Mouse (Mus musculus): ENCODE data around the gene Hist1h4m.
A peak's percentile ranks its signal among the peaks of the same experiment; 100 is the strongest.
"Not testable (repeated sequence)": the region's sequence is repeated elsewhere in the genome, so short reads cannot be mapped to it uniquely, and the experiment has no call there.

The Hist1h4m gene

GRCm38 (mm10) chr13:21811074-21811473, 472 bp upstream of the Hist1h4m start:
- DNase-seq (ENCODE audit: low spot score): not testable (repeated sequence)

- not testable (repeated sequence) for DNase-seq (ENCODE audit: low spot score)
Measured at GRCm38 (mm10) chr13:21812092-21812491, 546 bp downstream of the Hist1h4m start.

GRCm38 (mm10) chr13:21820082-21820890, 8.7 kb downstream of the Hist1h4m start:
- not testable (repeated sequence) for DNase-seq (ENCODE audit: low spot score)

- DNase-seq (ENCODE audit: low spot score): no peak
Measured at GRCm38 (mm10) chr13:21828511-21828910, 17.0 kb downstream of the Hist1h4m start.

- no peak for DNase-seq (ENCODE audit: low spot score)
Measured at GRCm38 (mm10) chr13:21830344-21830743, 18.8 kb downstream of the Hist1h4m start.

GRCm38 (mm10) chr13:21831418-21832394, 20.2 kb downstream of the Hist1h4m start, which contains the start of gene Hist1h4n:
Hist1h4n (minus strand) TSS chr13:21832196.
- not testable (repeated sequence) for DNase-seq (ENCODE audit: low spot score)

GRCm38 (mm10) chr13:21833461-21833860, 21.9 kb downstream of the Hist1h4m start, which contains the start of the genes Hist1h2ap and Hist1h2br:
Hist1h2ap (minus strand) TSS chr13:21833507.
Hist1h2br (plus strand) TSS chr13:21833743.
- not testable (repeated sequence) for DNase-seq (ENCODE audit: low spot score)

GRCm38 (mm10) chr13:21840508-21840907, 29.0 kb downstream of the Hist1h4m start:
- DNase-seq (ENCODE audit: low spot score): not testable (repeated sequence)

- DNase-seq (ENCODE audit: low spot score): not testable (repeated sequence)
Measured at GRCm38 (mm10) chr13:21846356-21846755, 34.8 kb downstream of the Hist1h4m start.

- no peak for DNase-seq (ENCODE audit: low spot score)
Measured at GRCm38 (mm10) chr13:21847883-21848282, 36.3 kb downstream of the Hist1h4m start.

- not testable (repeated sequence) for DNase-seq (ENCODE audit: low spot score)
Measured at GRCm38 (mm10) chr13:21850696-21851095, 39.1 kb downstream of the Hist1h4m start.

- DNase-seq (ENCODE audit: low spot score): peak; percentile 7
Measured at GRCm38 (mm10) chr13:21852215-21852945, 40.8 kb downstream of the Hist1h4m start.

GRCm38 (mm10) chr13:21855146-21855545, 43.6 kb downstream of the Hist1h4m start:
- peak; percentile 54 for DNase-seq (ENCODE audit: low spot score)

GRCm38 (mm10) chr13:21855698-21856162, 44.2 kb downstream of the Hist1h4m start:
- DNase-seq (ENCODE audit: low spot score): no peak

- DNase-seq (ENCODE audit: low spot score): no peak
Measured at GRCm38 (mm10) chr13:21861608-21862007, 50.1 kb downstream of the Hist1h4m start.

Measured in ovary, adult 18-20 months (tissue).